Mouse (Mus musculus) lung, adult 2 months (tissue): ENCODE measurements at regions not wholly inside any gene's neighbourhood (a gene's known extent, or its start where the extent isn't known, plus 50 kb on each side); places are given as distances from the start of the nearest gene placed in this dataset.
"Not testable (repeated sequence)": the region's sequence is repeated elsewhere in the genome, so short reads cannot be mapped to it uniquely, and the experiment has no call there.

Source experiments
- DNase-seq: peaks from one replicate; pipeline ENCODE4 v3.0.0; 2022
- H3K4me1 ChIP-seq: fragments of 200-500 bp; 2 replicates; pipeline ENCODE4 v1.6.1; 2011; ENCODE audit warnings: low read length; ENCODE audit not compliant: control insufficient read depth, insufficient read depth
- H3K4me3 ChIP-seq: fragments of 200-500 bp; replicated peaks from 2 replicates; pipeline ENCODE3; 2011; ENCODE audit warnings: low read depth, mild to moderate bottlenecking, control low read depth, low read length; ENCODE audit errors: extremely low read depth
- CTCF ChIP-seq: fragments of 200-500 bp; IDR thresholded peaks from 2 replicates; pipeline ENCODE4 v1.5.1; 2011; ENCODE audit warnings: mild to moderate bottlenecking, low read length, control low read depth; ENCODE audit not compliant: insufficient read depth
- POLR2A ChIP-seq: fragments of 200-500 bp; IDR thresholded peaks from 2 replicates; pipeline ENCODE4 v1.6.1; 2011; ENCODE audit warnings: low read depth, mild to moderate bottlenecking, control low read depth, low read length, borderline replicate concordance; ENCODE audit errors: extremely low read depth
- WGBS: fragments of 180-500 bp; shearing (Covaris S2); methylation state at CpG from one replicate; pipeline ENCODE4 v1.1.7; 2018; 5-methylcytosine and 5-hydroxymethylcytosine counted together

DNA sequence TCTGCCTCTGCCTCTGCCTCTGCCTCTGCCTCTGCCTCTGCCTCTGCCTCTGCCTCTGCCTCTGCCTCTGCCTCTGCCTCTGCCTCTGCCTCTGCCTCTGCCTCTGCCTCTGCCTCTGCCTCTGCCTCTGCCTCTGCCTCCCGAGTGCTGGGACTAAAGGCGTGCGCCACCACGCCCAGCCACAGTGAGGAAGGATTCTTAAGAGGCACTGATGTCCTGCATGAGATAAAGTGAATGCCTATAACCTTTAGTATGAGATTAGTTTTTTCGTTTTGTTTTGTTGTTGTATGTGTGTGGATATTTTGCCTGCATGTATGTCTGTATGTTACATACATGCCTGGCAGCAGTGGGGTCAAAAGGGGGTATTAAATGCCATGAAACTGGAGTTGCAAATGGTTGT lies 63.2 kb downstream of the Hlx start:
- H3K4me3 ChIP-seq, DNase-seq, H3K4me1 ChIP-seq: not testable (repeated sequence)
- 88% methylated on average over 5 of the region's 5 CpGs for WGBS

GRCm38 (mm10) chr1:184668428-184668827 lies 64.0 kb downstream of the Hlx start:
- no peaks in the 10 kb centered on the region for H3K4me1 ChIP-seq
- 86% methylated on average over 1 of the region's 1 CpGs for WGBS
- no peak overlapping the region for H3K4me3 ChIP-seq
- DNase-seq: no peak
- TF ChIP-seq CTCF (no peak), POLR2A (no peak)

GRCm38 (mm10) chr1:184668022-184668421 lies 64.4 kb downstream of the Hlx start:
- 84% methylated on average over 2 of the region's 2 CpGs for WGBS
- no peak for DNase-seq

DNA sequence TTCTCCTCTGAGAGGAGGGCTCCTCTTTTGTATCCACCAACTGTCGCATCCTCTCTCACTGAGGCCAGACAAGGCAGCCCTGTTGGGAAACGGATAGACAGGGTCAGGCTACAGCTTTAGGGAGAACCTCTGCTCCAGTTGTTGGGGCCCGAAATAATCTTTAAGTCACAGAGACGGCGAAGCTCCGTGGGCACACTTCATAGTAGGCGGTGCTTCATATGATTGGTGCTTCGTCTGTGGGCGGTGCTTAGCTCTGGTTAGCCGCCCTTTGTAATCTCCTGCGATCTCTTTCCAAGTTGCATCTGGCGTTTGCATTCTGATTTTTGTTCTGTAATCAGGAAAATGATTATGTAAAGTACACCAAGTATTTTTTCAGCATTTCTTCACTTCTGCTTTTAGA lies 67.2 kb downstream of the Hlx start:
- DNase-seq: no peak
- Histone ChIP-seq H3K4me3 (no peak overlapping the region), H3K4me1 (no peaks in the 10 kb centered on the region)
- WGBS: 72% methylated on average over 12 of the region's 12 CpGs
- TF ChIP-seq POLR2A (no peak), CTCF (no peak)

More at GRCm38 (mm10) chr1:184668022-184668421, 64.4 kb downstream of the Hlx start:
- TF ChIP-seq CTCF: no peak
- TF ChIP-seq POLR2A: no peak
- H3K4me1 ChIP-seq: no peaks in the 10 kb centered on the region
- no peak overlapping the region for H3K4me3 ChIP-seq

- 29% methylated on average over 5 of the region's 5 CpGs for WGBS
- no peak for DNase-seq
- Histone ChIP-seq H3K4me1 (no peaks in the 10 kb centered on the region), H3K4me3 (no peak overlapping the region)
- TF ChIP-seq CTCF (no peak), POLR2A (no peak)
These were observed 68.4 kb downstream of the Hlx start for GRCm38 (mm10) chr1:184664098-184664375.

- DNase-seq: no peak
- 52% methylated on average over 14 of the region's 14 CpGs for WGBS
- Histone ChIP-seq H3K4me3 (no peak overlapping the region), H3K4me1 (no peaks in the 10 kb centered on the region)
- TF ChIP-seq CTCF (no peak), POLR2A (no peak)
These were observed 68.9 kb downstream of the Hlx start for GRCm38 (mm10) chr1:184663300-184664097.

GRCm38 (mm10) chr1:184650541-184651105 lies 81.8 kb downstream of the Hlx start:
- H3K4me1 ChIP-seq: no peaks in the 10 kb centered on the region
- H3K4me3 ChIP-seq: no peak overlapping the region
- 90% methylated on average over 4 of the region's 4 CpGs for WGBS
- DNase-seq: no peak
- TF ChIP-seq CTCF: no peak
- TF ChIP-seq POLR2A: no peak

DNA sequence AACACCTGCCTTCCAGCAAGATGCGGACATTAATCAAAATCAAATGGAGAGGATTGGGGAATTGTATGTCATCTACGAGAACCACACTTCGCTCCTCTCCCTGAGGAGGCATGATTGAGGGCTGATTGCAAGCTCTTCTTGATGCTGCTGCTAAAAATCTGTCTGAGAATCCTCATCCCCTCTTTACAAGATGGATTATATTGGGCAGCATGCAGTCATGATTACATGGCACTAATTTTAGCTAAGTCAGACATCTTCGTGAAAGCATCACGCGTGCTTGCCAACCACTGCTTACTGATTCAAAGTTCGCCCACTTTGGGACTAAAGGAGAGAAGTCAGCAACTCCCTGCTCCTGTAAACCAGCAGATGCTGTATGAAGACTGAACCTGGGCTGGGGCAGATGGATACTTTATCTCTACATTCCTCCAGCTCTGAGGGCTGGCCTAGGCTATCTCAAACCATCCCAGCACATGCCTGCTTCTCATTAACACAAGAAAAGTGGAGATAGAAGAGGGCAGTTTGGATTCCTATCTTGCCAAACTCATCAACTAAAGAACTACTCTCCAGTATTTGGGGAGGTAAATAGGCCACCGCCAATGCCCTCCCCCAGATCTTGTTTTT lies 84.4 kb downstream of the Hlx start:
- 88% methylated on average over 8 of the region's 8 CpGs for WGBS
- TF ChIP-seq CTCF (no peak), POLR2A (no peak)
- H3K4me3 ChIP-seq: no peak overlapping the region
- no peak for DNase-seq
- H3K4me1 ChIP-seq: no peaks in the 10 kb centered on the region

DNA sequence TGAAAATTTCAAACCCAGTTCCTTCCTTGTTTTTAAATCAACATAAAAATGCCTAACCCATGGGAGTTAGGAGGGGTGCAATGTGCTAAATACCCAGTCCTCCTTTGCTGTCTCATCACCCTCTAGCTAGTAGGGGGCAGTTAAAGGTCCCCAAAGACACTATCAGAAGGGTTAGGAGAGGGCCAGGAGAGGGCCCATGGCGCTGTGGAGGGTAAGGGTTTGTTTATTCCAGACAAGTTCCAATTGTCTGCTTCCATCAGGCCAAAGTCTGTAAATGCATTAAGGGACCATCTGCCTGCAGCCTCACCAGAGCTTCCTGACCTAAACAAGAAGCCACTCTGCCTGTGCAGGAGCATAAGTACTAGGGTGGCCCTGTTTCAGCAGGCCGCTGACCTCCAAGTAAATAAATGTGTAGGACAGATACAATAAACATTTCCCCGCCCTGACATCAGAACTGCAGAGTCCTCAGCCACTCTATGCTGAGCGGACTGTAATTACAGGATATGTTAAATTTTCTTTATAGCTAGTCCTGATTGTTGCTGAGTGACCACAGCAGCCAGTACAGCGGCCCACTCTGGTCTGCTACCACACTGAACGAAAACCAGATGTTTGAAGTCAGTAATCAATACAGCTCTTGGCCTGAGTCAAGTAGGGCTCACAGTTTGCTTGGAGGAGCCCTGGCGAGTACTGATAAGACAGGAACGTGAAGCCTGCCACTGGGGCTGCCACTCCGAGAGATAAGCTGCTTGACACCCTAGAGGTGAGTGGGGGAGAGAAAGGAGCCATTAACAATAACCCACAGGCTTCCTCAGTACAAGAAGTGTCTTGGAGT lies 87.4 kb downstream of the Hlx start:
- H3K4me1 ChIP-seq: no peaks in the 10 kb centered on the region
- DNase-seq: no peak
- no peak for TF ChIP-seq POLR2A
- no peak for TF ChIP-seq CTCF
- 54% methylated on average over 9 of the region's 9 CpGs for WGBS
- no peak overlapping the region for H3K4me3 ChIP-seq
